Mouse (Mus musculus): ENCODE data around the gene Klhl8.

Klhl8 gene

DNA sequence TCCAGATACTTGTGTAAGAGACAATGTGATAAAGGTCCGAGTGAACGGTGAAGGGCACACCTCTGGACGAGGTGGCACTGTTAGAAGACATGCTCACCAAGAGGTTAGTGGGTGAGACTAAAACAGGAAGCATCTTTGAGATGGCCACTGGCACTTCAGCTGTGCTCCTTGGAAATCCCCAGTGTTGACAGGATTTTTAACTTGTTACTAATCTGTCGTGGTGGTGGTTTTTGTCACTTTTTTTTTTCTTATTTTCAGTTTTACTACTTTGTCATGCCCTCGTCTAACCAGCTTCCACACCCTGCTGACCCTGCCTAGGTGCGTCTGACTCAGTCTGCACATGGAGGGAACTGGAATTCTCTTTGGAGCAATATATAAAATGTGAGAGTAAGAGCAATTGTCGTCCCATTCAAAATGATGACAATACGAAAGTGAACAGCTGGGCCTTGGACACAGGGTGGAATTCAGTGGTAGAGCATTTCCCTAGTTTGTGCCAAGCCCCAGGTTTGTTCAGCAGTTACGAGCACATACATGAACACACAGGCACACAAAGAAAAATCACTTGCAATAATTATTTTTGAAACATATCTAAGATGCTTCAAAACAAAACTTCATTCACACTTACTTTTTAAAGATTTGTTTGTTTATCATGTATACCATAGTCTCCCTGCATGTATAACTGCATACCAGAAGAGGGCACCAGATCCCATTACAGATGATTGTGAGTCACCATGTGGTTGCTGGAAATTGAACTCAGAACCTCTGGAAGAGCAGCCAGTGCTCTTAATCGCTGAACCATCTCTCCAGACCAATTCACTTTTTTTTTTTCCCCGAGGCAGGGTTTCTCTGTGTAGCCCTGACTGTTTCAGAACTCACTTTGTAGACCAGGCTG, 3.5 kb upstream of the Klhl8 start:
- DNase-seq, result peak; percentile 26

- no peak for DNase-seq
Observed at GRCm38 (mm10) chr5:103913150-103913549, 2.1 kb upstream of the Klhl8 start.

- DNase-seq, result no peak
Observed at GRCm38 (mm10) chr5:103911555-103911954, 496 bp upstream of the Klhl8 start.

- no peak for DNase-seq
Observed at GRCm38 (mm10) chr5:103910156-103910555, 903 bp downstream of the Klhl8 start.

GRCm38 (mm10) chr5:103909466-103909865, 1.6 kb downstream of the Klhl8 start:
- no peak for DNase-seq

GRCm38 (mm10) chr5:103908851-103909250, 2.2 kb downstream of the Klhl8 start:
- DNase-seq, result no peak

GRCm38 (mm10) chr5:103907844-103908243, 3.2 kb downstream of the Klhl8 start:
- no peak for DNase-seq

- no peak for DNase-seq
Observed at GRCm38 (mm10) chr5:103906173-103906572, 4.9 kb downstream of the Klhl8 start.

DNA sequence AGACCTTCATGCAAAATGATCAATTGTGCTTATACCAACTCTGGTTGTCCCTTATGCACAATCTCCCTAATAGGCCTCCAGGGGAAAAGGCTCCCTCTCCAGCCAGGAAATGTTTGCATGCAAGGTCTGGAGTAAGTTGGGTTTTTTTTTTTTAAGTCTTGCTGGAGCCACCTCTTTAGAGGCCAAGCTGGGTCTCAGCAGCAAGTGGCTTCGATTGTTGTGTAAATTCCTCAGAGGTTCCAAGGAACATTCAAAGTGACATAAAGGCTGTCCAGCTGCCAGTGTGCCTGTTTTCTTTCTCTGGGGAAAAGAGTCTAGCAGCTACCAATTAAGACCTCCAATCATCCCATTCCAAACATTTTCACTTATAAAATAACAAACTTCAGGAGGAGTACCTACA, 12.7 kb downstream of the Klhl8 start:
- DNase-seq, result no peak

DNA sequence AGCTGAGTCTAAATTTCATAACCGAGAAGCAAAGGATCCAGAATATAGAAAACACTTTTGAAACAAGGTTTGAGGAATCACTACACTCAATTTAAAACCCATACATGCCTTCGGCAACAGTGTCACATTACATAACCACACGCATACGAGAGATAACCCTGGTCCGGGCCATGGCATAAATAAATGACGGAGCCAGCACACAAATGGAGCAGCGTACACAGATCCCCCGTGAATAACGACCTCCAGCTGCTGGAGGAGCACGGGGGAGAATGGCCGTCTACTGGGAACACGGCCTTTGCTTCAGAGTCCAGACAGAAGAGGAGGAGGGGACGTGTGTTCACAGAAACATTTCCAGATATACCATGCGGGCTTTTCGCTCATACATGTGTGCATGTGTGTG, 21.3 kb downstream of the Klhl8 start:
- DNase-seq, result no peak

DNA sequence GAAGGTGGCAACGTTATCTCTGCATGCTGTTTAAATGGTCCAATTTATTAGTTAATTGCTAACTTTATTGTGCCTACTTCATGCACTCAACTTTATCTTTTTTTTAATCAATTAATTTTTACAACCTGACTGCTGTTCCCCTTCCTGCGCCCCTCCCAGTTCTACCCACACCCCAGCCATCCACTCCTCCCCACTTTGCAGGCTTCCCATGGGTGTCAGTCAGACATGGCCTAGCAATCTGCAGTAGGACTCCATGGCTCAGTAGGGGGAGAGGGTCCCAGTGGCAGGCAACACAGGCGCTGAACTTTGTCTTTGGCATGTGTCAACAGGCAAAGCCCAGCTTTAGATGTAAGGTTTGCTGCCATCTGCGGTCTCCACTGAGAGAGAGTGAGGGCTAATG, 47.3 kb downstream of the Klhl8 start:
- DNase-seq, result no peak

GRCm38 (mm10) chr5:103860622-103861021, 50.4 kb downstream of the Klhl8 start:
- no peak for DNase-seq

- DNase-seq, result no peak
Observed at GRCm38 (mm10) chr5:103857151-103857550, 53.9 kb downstream of the Klhl8 start.

DNA sequence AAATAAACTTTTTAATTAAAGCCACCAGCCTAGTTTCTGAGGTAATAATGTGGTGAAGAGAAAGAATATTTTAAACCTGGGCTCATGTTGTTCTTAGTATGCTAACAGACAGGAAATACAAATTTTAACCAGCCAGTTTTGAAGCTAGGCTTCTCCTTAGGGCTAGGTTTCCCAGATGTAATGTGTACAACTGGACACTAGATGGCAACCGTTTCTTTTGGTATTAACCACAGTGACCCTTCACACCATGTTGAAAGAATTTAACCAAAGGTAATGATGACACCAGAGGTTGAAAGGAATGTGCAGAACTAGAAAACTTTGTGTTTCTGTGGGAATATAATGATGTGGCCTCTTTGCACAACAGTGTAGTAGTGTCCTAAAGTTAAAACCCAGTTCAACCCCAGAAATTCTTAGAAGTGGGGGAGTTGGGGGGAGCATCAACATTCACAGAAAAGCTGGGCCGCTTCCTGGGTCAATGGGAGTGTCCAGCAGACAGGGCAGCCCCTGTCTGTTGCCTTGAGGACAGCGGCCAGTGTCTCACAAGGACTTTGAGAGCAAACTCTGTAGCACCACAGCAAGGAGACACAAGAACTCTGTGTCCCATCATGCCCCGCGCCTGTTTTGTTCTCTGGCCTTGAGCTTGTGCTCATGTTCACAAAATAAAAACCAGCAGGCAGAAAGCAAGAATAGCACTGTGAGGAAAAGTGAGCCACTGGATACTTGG, 54.6 kb downstream of the Klhl8 start:
- DNase-seq, result peak; percentile 82

DNA sequence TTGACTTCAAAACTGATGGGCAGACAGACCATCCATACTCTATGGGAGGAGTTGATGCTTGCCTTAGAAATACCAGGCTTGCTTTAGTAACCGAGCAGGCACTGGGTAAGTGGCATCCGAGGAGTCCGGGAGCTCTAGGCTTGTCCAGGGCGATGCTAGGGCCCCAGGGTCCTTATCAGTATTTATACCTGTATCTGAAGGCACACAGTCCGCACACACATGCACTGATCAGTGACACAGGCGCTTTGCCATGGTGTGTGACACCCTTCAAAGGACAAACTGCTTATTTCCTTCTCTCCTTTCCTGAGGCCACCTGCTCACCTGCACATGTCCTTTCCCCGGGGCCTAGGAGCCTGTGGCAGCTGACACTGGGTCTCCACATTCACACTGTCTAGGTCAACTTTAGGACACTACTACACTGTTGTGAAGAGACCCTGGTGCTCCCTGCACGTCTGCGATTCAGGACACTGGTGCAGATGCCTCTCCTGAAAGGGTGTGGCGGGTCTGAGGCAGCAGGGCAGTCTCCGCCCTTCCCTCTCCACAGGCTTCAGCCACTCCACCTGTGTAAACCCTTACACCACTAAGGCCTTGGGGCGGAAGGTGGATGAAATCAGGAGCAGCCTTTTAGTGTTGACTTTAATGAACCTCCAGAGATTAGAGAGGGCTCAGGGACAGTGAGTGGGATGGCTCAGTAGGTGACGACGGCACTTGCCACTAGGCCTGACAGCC, 55.4 kb downstream of the Klhl8 start:
- DNase-seq, result no peak

DNA sequence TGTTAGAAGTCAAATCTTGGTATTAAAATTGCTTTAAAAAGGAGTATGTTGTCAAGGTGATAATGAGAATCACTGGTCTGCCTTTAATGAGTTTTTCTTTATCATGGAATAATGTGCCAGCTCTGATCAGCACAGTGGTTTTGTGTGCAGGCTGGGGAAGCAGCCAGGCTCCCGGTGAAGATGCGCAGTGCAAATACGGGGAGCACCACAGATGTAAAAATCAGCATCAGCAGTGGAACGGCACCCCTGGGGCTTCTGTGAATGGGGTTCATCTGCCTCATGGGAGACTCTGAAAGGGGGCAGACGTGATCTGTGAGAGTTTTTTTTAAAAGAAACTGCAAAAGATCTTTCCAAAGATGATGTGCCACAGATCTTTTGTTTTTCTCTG, 56.3 kb downstream of the Klhl8 start:
- DNase-seq, result no peak

GRCm38 (mm10) chr5:103854041-103854806, 56.8 kb downstream of the Klhl8 start:
- DNase-seq, result no peak

DNA sequence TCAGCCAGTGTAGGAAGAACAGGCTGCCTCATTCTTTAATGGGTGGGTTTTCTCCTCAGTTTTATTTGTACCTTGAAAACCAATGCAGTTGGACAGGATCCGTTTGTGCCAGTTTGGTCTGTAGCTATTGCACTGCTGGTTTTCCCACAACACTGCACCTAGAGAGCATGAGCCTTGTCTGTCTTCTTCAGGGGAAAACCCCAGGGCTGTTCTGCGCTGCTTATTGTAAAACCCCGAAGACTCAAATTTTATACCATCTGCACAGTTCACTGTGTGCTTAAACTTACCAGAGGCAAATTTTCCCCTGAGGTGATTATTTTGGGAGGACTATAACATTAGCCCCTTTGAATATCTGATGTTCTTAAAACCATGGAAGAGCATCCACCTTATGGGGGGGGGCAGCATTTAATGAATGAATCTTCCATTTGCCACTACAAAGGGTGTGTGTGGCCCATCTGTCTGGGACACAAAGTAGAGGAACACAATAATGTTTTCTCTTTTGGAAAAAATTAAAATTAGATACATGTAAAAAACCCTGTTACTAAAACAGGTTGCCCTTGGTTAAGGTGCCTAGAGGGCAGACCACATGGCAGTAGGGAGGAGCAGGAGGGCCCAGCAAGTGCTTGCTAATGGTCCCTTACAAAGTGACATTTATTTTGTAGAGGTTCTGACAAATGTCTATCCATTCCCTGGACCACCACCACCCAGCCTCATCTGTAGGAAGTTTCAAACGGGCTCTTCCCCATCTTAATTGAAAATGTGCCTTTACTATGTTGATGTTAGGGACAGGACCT, 58.1 kb downstream of the Klhl8 start:
- no peak for DNase-seq

- peak; percentile 92 for DNase-seq
Observed at GRCm38 (mm10) chr5:103848546-103848945, 62.5 kb downstream of the Klhl8 start.

GRCm38 (mm10) chr5:103846609-103847008, 64.5 kb downstream of the Klhl8 start:
- peak; percentile 46 for DNase-seq

GRCm38 (mm10) chr5:103846154-103846551, 64.9 kb downstream of the Klhl8 start:
- DNase-seq, result peak; percentile 46
